Mouse (Mus musculus): ENCODE results near the gene Zbtb48. TPM values are rescaled to one million over a fixed set of nuclear protein-coding genes. Genes with fewer than 3 reads are reported as not detected.

The Zbtb48 gene
- polyA plus RNA-seq, 1 experiment from 2014 or later: 10.6 TPM

DNA sequence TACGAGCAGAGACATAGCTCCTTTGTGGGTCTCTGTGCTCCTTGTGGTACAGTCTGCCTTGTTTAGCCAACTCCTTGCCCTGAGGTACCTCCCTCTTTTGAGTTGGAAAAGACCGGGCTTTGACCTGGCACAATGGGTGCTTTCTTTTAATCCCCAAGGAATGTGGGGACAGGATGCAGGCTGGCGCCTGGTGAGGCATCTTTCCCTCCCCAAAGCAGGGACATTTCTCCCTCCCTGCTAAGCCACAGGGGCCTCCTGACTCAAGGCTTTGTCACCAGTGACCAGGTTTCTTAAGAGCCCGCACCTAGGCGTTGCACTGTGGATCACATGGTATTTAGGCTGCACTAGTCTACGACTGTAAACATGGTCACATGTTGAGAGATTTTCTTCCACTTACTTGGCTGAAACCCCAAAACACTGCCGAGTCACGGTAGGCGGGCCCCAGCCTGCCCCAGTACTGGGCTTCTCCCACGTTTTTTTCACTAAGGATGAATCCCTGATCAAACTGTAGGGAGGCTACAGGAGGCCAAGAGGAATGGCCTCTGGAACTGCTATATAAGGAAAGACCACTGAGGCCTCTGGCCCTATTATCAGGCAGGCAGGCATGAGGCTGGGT, 17.3 kb downstream of the Zbtb48 start:
- 1% methylated on average over 10 of the region's 10 CpGs for WGBS
- H3K9ac ChIP-seq: peak overlapping the region; percentile 86
- ATAC-seq (replicated peaks; ENCODE audit: insufficient number of reproducible peaks, insufficient read depth, low FRiP score, low read depth): peak; percentile 3
- no peaks in the 10 kb centered on the region for H3K9me3 ChIP-seq (replicated peaks)
- H3K27me3 ChIP-seq: no peaks in the 10 kb centered on the region
- H3K27ac ChIP-seq: peak overlapping the region; percentile 96
- H3K4me1 ChIP-seq (replicated peaks): peaks cover 66% of the 10 kb centered on the region
- peaks cover 19% of the 10 kb centered on the region for H3K36me3 ChIP-seq
- peak overlapping the region; percentile 75 for H3K4me3 ChIP-seq
- H3K4me2 ChIP-seq: peak overlapping the region; percentile 97

- Histone ChIP-seq H3K4me3 (peak overlapping the region; percentile 75), H3K27me3 (no peaks in the 10 kb centered on the region), H3K4me1 (replicated peaks) (peaks cover 65% of the 10 kb centered on the region), H3K9ac (peak overlapping the region; percentile 86), H3K36me3 (peaks cover 10% of the 10 kb centered on the region), H3K4me2 (peak overlapping the region; percentile 97), H3K27ac (peak overlapping the region; percentile 96), H3K9me3 (replicated peaks) (no peaks in the 10 kb centered on the region)
- WGBS: under 1% methylated on average over 115 of the region's 115 CpGs
- ATAC-seq (replicated peaks; ENCODE audit: insufficient number of reproducible peaks, insufficient read depth, low FRiP score, low read depth): peak; percentile 39
Observed at GRCm38 (mm10) chr4:152009076-152010051, 18.1 kb downstream of the Zbtb48 start.

DNA sequence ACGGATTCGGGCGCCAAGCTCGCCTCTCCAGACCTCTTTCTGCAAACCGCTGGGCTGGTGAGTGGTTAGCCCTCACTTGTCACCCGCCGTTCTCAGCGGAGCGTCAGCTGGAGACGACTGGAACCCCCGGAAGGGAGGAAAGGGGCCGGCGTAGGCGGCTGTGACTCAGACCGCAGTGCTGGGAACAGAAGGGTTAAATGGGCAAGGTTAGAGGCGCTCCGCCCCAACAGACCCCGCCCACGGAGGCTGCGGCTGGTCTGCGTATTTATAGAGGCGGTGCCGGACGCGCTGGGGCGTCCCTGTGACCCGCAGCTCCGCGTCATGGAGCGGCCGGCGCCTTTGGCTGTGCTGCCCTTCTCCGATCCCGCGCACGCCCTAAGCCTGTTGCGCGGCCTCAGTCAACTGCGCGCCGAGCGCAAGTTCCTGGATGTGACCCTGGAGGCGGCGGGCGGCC, 18.8 kb downstream of the Zbtb48 start, which contains the start of gene Klhl21:
Gene Klhl21, plus strand, starts transcription at position 182 of the 454 bp plus-strand sequence.
- H3K27ac ChIP-seq: peak within 1 kb of the TSS; percentile 96
- peaks cover 7% of the 10 kb centered on the region; the same call in 1 of the 2 replicates for H3K36me3 ChIP-seq
- H3K4me3 ChIP-seq: peak within 1 kb of the TSS; percentile 75
- H3K9ac ChIP-seq: peak within 1 kb of the TSS; percentile 86
- under 1% methylated on average over 45 of the region's 45 CpGs for WGBS
- H3K4me2 ChIP-seq: peak within 1 kb of the TSS; percentile 97
- peaks cover 58% of the 10 kb centered on the region for H3K4me1 ChIP-seq (replicated peaks)
- H3K9me3 ChIP-seq (replicated peaks): no peaks in the 10 kb centered on the region
- no peaks in the 10 kb centered on the region for H3K27me3 ChIP-seq
- ATAC-seq (replicated peaks; ENCODE audit: insufficient number of reproducible peaks, insufficient read depth, low FRiP score, low read depth): peak; percentile 89

DNA sequence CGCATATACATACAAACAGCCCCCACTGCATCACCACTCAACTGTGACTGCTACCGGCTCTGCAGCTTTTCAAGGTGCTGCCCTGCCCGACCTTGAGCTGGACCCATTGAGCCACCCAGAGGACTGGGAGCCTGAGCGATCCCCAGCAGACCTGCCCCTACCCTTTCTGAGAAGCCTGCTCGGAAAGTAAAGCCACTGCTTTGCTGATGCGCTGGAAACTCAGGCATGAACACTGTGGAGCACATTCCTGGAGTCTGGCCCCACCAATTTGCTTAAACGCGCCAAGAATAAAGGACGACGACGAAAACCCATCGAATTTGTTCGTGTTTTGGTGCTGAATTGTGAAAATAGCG, 19.3 kb downstream of the Zbtb48 start:
- H3K4me1 ChIP-seq (replicated peaks): peaks cover 52% of the 10 kb centered on the region
- peak overlapping the region; percentile 96 for H3K27ac ChIP-seq
- peak overlapping the region; percentile 97 for H3K4me2 ChIP-seq
- peaks cover 7% of the 10 kb centered on the region; the same call in 1 of the 2 replicates for H3K36me3 ChIP-seq
- H3K9ac ChIP-seq: peak overlapping the region; percentile 86
- H3K9me3 ChIP-seq (replicated peaks): no peaks in the 10 kb centered on the region
- ATAC-seq (replicated peaks; ENCODE audit: insufficient number of reproducible peaks, insufficient read depth, low FRiP score, low read depth): no peak
- WGBS: under 1% methylated on average over 14 of the region's 14 CpGs
- no peaks in the 10 kb centered on the region for H3K27me3 ChIP-seq
- peak overlapping the region; percentile 75 for H3K4me3 ChIP-seq

- Histone ChIP-seq H3K27me3 (no peaks in the 10 kb centered on the region), H3K4me1 (replicated peaks) (peaks cover 47% of the 10 kb centered on the region), H3K4me3 (peak overlapping the region; percentile 75), H3K9me3 (replicated peaks) (no peaks in the 10 kb centered on the region), H3K9ac (peak overlapping the region; percentile 86), H3K36me3 (peaks cover 7% of the 10 kb centered on the region; the same call in 1 of the 2 replicates), H3K27ac (peak overlapping the region; percentile 96), H3K4me2 (peak overlapping the region; percentile 97)
- ATAC-seq (replicated peaks; ENCODE audit: insufficient number of reproducible peaks, insufficient read depth, low FRiP score, low read depth): no peak
- 9% methylated on average over 8 of the region's 8 CpGs for WGBS
Observed at GRCm38 (mm10) chr4:152007481-152008147, 19.9 kb downstream of the Zbtb48 start.

DNA sequence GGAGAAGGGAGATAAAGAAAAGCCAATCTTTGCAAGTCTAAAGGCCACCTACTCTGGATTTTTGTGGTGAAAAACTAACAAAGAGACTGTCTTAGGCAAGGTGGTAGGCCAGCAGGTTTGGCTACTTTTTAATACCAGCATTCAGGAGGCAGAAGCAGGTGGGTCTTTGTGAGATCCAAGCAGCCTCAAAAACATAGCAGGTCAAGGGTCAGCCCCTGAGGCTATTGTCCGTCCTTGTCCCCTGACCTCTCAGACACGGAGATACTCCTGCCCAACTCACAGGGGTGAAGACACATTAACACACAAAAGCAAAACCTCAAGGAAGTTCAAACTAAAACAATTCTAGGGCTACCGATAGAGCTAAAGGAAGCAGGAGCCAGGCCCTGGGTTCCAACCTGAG, 20.7 kb downstream of the Zbtb48 start:
- H3K9ac ChIP-seq: no peak overlapping the region

GRCm38 (mm10) chr4:152006137-152006536, 21.3 kb downstream of the Zbtb48 start:
- peaks cover 33% of the 10 kb centered on the region for H3K4me1 ChIP-seq (replicated peaks)
- H3K9ac ChIP-seq: no peak overlapping the region
- H3K4me3 ChIP-seq: no peak overlapping the region
- 74% methylated on average over 6 of the region's 6 CpGs for WGBS
- H3K27me3 ChIP-seq: no peaks in the 10 kb centered on the region
- no peaks in the 10 kb centered on the region for H3K9me3 ChIP-seq (replicated peaks)
- H3K36me3 ChIP-seq: no peaks in the 10 kb centered on the region
- no peak overlapping the region for H3K4me2 ChIP-seq
- H3K27ac ChIP-seq: no peak overlapping the region
- ATAC-seq (replicated peaks; ENCODE audit: insufficient number of reproducible peaks, insufficient read depth, low FRiP score, low read depth): no peak

More for the DNA sequence above, 20.7 kb downstream of the Zbtb48 start:
- WGBS: 37% methylated on average over 3 of the region's 3 CpGs
- H3K27me3 ChIP-seq: no peaks in the 10 kb centered on the region
- ATAC-seq (replicated peaks; ENCODE audit: insufficient number of reproducible peaks, insufficient read depth, low FRiP score, low read depth): no peak
- H3K4me2 ChIP-seq: peak overlapping the region; percentile 97; the same call in 1 of the 2 replicates
- H3K4me3 ChIP-seq: no peak overlapping the region
- no peaks in the 10 kb centered on the region for H3K9me3 ChIP-seq (replicated peaks)
- 0 out of 2 replicates have a peak, but pooled peaks cover 1% of the 10 kb centered on the region for H3K36me3 ChIP-seq
- H3K4me1 ChIP-seq (replicated peaks): peaks cover 39% of the 10 kb centered on the region
- H3K27ac ChIP-seq: peak overlapping the region; percentile 96

- Histone ChIP-seq H3K27me3 (no peaks in the 10 kb centered on the region), H3K9ac (no peak overlapping the region), H3K4me2 (no peak overlapping the region), H3K4me1 (replicated peaks) (peaks cover 12% of the 10 kb centered on the region), H3K9me3 (replicated peaks) (no peaks in the 10 kb centered on the region), H3K27ac (no peak overlapping the region), H3K4me3 (no peak overlapping the region), H3K36me3 (no peaks in the 10 kb centered on the region)
- ATAC-seq (replicated peaks; ENCODE audit: insufficient number of reproducible peaks, insufficient read depth, low FRiP score, low read depth): no peak
- 89% methylated on average over 3 of the region's 3 CpGs for WGBS
Observed at GRCm38 (mm10) chr4:152002063-152002462, 25.4 kb downstream of the Zbtb48 start.

GRCm38 (mm10) chr4:152001335-152001734, 26.1 kb downstream of the Zbtb48 start:
- no peak for ATAC-seq (replicated peaks; ENCODE audit: insufficient number of reproducible peaks, insufficient read depth, low FRiP score, low read depth)
- 70% methylated on average over 4 of the region's 4 CpGs for WGBS

GRCm38 (mm10) chr4:152000906-152001305, 26.6 kb downstream of the Zbtb48 start:
- no peak overlapping the region for H3K4me2 ChIP-seq
- 37% methylated on average over 4 of the region's 4 CpGs for WGBS
- H3K36me3 ChIP-seq: no peaks in the 10 kb centered on the region
- no peak overlapping the region for H3K9ac ChIP-seq
- no peak overlapping the region for H3K27ac ChIP-seq
- no peaks in the 10 kb centered on the region for H3K9me3 ChIP-seq (replicated peaks)
- H3K27me3 ChIP-seq: no peaks in the 10 kb centered on the region
- no peak overlapping the region for H3K4me3 ChIP-seq
- no peak for ATAC-seq (replicated peaks; ENCODE audit: insufficient number of reproducible peaks, insufficient read depth, low FRiP score, low read depth)
- H3K4me1 ChIP-seq (replicated peaks): peaks cover 8% of the 10 kb centered on the region

More at GRCm38 (mm10) chr4:152001335-152001734, 26.1 kb downstream of the Zbtb48 start:
- H3K4me1 ChIP-seq (replicated peaks): peaks cover 8% of the 10 kb centered on the region
- H3K27me3 ChIP-seq: no peaks in the 10 kb centered on the region
- H3K9me3 ChIP-seq (replicated peaks): no peaks in the 10 kb centered on the region
- no peak overlapping the region for H3K4me3 ChIP-seq
- H3K4me2 ChIP-seq: no peak overlapping the region
- no peak overlapping the region for H3K27ac ChIP-seq
- H3K36me3 ChIP-seq: no peaks in the 10 kb centered on the region
- H3K9ac ChIP-seq: no peak overlapping the region

GRCm38 (mm10) chr4:151999481-151999880, 28.0 kb downstream of the Zbtb48 start:
- ATAC-seq (replicated peaks; ENCODE audit: insufficient number of reproducible peaks, insufficient read depth, low FRiP score, low read depth): no peak

More at GRCm38 (mm10) chr4:151999481-151999880, 28.0 kb downstream of the Zbtb48 start:
- no peak overlapping the region for H3K4me2 ChIP-seq
- no peaks in the 10 kb centered on the region for H3K27me3 ChIP-seq
- H3K9ac ChIP-seq: no peak overlapping the region
- 58% methylated on average over 3 of the region's 3 CpGs for WGBS
- H3K9me3 ChIP-seq (replicated peaks): no peaks in the 10 kb centered on the region
- H3K27ac ChIP-seq: no peak overlapping the region
- no peak overlapping the region for H3K4me3 ChIP-seq
- H3K36me3 ChIP-seq: no peaks in the 10 kb centered on the region
- peaks cover 10% of the 10 kb centered on the region for H3K4me1 ChIP-seq (replicated peaks)
